ENCODE assay signal across 9 mouse cellular contexts in genomic region chr7:135715166-135715565, GRCm38 (mm10). TPM values are rescaled to one million over a fixed set of nuclear protein-coding genes. Genes with fewer than 3 reads are reported as not detected.
DNase-seq lines count a peak whose midpoint lies in the region; ATAC-seq and TF ChIP-seq lines count a peak whose summit lies in the region.
"Had no signal": no experiment of that assay in that cellular context is flagged by ENCODE, and none has a peak within 500 bp of the region (broad histone marks: within the 10 kb centered on the region; RNA-seq: fewer than 3 reads in every experiment).

No protein-coding gene starts in this region.

- H3K9ac ChIP-seq in forebrain, embryonic 15.5 days (replicated peaks) = peak overlapping the region; percentile 71

- no peaks in the 10 kb centered on the region for H3K27me3 ChIP-seq in C2C12 (ENCODE audit: control insufficient read depth, insufficient read depth, insufficient read length)
- H3K27me3 ChIP-seq in forebrain, embryonic 15.5 days = no peaks in the 10 kb centered on the region

- intact Hi-C loops in gastrocnemius, adult 2 months (cut with DNase I) = no loop called here

- H3K79me2 ChIP-seq in C2C12 (ENCODE audit: control insufficient read depth, insufficient read depth) = peaks cover 61% of the 10 kb centered on the region
- H3K79me2 ChIP-seq in macrophage (ENCODE audit: inconsistent target) = peaks cover 57% of the 10 kb centered on the region

- no peak overlapping the region for H3K27ac ChIP-seq in gastrocnemius, adult 2 months
- H3K27ac ChIP-seq in forebrain, embryonic 15.5 days (replicated peaks) = no peak overlapping the region
- H3K27ac ChIP-seq in macrophage = peak overlapping the region; percentile 86

- 3% methylated on average over 7 of the region's 7 CpGs for WGBS in forebrain, embryonic 15.5 days
- WGBS in macrophage (ENCODE audit: missing documents) = 0% methylated on average over 7 of the region's 7 CpGs

- no peaks in the 10 kb centered on the region for H3K9me3 ChIP-seq in forebrain, embryonic 15.5 days

- H3K79me3 ChIP-seq in C2C12 (ENCODE audit: low read depth) = peaks cover 58% of the 10 kb centered on the region

- peaks cover 15% of the 10 kb centered on the region for H3K4me1 ChIP-seq in forebrain, embryonic 15.5 days

- H3K4me2 ChIP-seq in forebrain, embryonic 15.5 days (replicated peaks) = peak overlapping the region; percentile 90

- H3ac ChIP-seq in C2C12 (ENCODE audit: control insufficient read depth, insufficient read length, low read depth) = peak overlapping the region; percentile 98

- ATAC-seq in forebrain, embryonic 15.5 days (replicated peaks) = no peak

- H3K36me3 ChIP-seq in C2C12 (ENCODE audit: control insufficient read depth, insufficient read depth) (peaks cover 10% of the 10 kb centered on the region), macrophage (ENCODE audit: inconsistent target) (no peaks in the 10 kb centered on the region)
- no peaks in the 10 kb centered on the region for H3K36me3 ChIP-seq in forebrain, embryonic 15.5 days

- H3K4me3 ChIP-seq in gastrocnemius, adult 2 months = peak overlapping the region; percentile 94
- H3K4me3 ChIP-seq in C2C12 (ENCODE audit: insufficient read depth, poor library complexity, severe bottlenecking) = peak overlapping the region; percentile 89
- H3K4me3 ChIP-seq in forebrain, embryonic 15.5 days = peak overlapping the region; percentile 65
- peak overlapping the region; percentile 87 for H3K4me3 ChIP-seq in macrophage (ENCODE audit: inconsistent target)

- DNase-seq in gastrocnemius, adult 2 months = no peak
- no peak for DNase-seq in gastrocnemius, adult 18-20 months (ENCODE audit: low spot score)
- DNase-seq in layer of hippocampus, adult 8-10 months (ENCODE audit: low spot score in 2 of 2) = no peak
- no peak for DNase-seq in adrenal gland, adult 18-20 months (ENCODE audit: low spot score in 2 of 2)
- DNase-seq in frontal cortex, postnatal 25 days (ENCODE audit: low spot score in 2 of 2) = no peak
- DNase-seq: right cerebral cortex, postnatal 25 days had no signal

- no peak for TF ChIP-seq CTCF in gastrocnemius, adult 2 months (IDR thresholded peaks at IDR 0.05)
- no peak for TF ChIP-seq CTCF in C2C12 (IDR thresholded peaks at IDR 0.05; ENCODE audit: control insufficient read depth, insufficient read depth, insufficient read length)

TF ChIP-seq in C2C12, 6 proteins besides CTCF, POLR2A, EP300 and RAD21:
- TF ChIP-seq USF1 (IDR thresholded peaks at IDR 0.05; ENCODE audit: low read depth) (no peak), MAX (IDR thresholded peaks at IDR 0.05) (no peak), CEBPB (IDR thresholded peaks at IDR 0.05; ENCODE audit: low read depth) (no peak), MYOG (IDR thresholded peaks at IDR 0.05; ENCODE audit: control insufficient read depth, extremely low read depth, insufficient read length) (no peak), FOSL1 (IDR thresholded peaks at IDR 0.05; ENCODE audit: insufficient read depth, low read length, poor library complexity, severe bottlenecking) (no peak), MYOD1 (IDR thresholded peaks at IDR 0.05; ENCODE audit: control insufficient read depth, insufficient read length, low read depth) (no peak)

RNA-seq across cellular contexts. Expression of gene Mki67, which starts 1.0 kb away (rescaled TPM):
- total RNA-seq in gastrocnemius, adult 2 months (2021) = under 1 TPM in 1 of 2 experiments, not detected in 1; 0.08 TPM
- under 1 TPM; 0.14 TPM for total RNA-seq in gastrocnemius, adult 18-20 months (2021)
- polyA plus RNA-seq in C2C12 (2012; fragmentation: generic; extraction: Trizol) (18.1 TPM), macrophage (2018) (4.2 to 24.2 TPM (median 17.5 TPM) in 3 replicates)
- 18.8 and 22.3 TPM in 2 replicates for polyA plus RNA-seq in forebrain, embryonic 15.5 days (2015; fragmentation: Nextera tagmentation; extraction: Ambion mirVana)
- total RNA-seq in macrophage (2018; cell fraction: chromatin; rRNA removed) = 100 to 1,000 TPM in 14 of 26 experiments, 10 to 100 TPM in 12; 20.5 to 572 (median 122) TPM
- 100 to 1,000 TPM in 1 of 26 experiments, 10 to 100 TPM in 22, 1 to 10 TPM in 3; 8.8 to 101 (median 19.2) TPM for total RNA-seq in macrophage (2018; cell fraction: cytosol; rRNA removed)
- total RNA-seq in macrophage (2018; cell fraction: nucleus; rRNA removed) = 100 to 1,000 TPM in 14 of 26 experiments, 10 to 100 TPM in 12; 13.1 to 253 (median 111) TPM
- under 1 TPM; 0.43 to 0.80 (median 0.66) TPM for total RNA-seq in layer of hippocampus, adult 8-10 months (2022)
- 1 to 10 TPM; 1.8 to 2.3 TPM for total RNA-seq in adrenal gland, adult 18-20 months (2021)
